ENCODE assay signal across 22 mouse cellular contexts in genomic region chr4:147875852-147876575, GRCm38 (mm10). TPM values are rescaled to one million over a fixed set of nuclear protein-coding genes. Genes with fewer than 3 reads are reported as not detected.
DNase-seq lines count a peak whose midpoint lies in the region; ATAC-seq lines count a peak whose summit lies in the region.
"Had no signal": no experiment of that assay in that cellular context is flagged by ENCODE, and none has a peak within 500 bp of the region (broad histone marks: within the 10 kb centered on the region; RNA-seq: fewer than 3 reads in every experiment).

No protein-coding gene starts in this region.

- no peak overlapping the region for H3K9ac ChIP-seq in liver, embryonic 13.5 days
- no peak overlapping the region for H3K9ac ChIP-seq in liver, embryonic 11.5 days (ENCODE audit: low read depth, low read length)
- H3K9ac ChIP-seq: hindbrain, embryonic 15.5 days; kidney, embryonic 15.5 days; limb, embryonic 12.5 days; liver, embryonic 14.5 days; lung, embryonic 15.5 days had no signal

- no peaks in the 10 kb centered on the region for H3K9me3 ChIP-seq in liver, embryonic 13.5 days (replicated peaks)
- no peaks in the 10 kb centered on the region for H3K9me3 ChIP-seq in liver, embryonic 11.5 days (ENCODE audit: control insufficient read depth, low read length)
- H3K9me3 ChIP-seq: heart, embryonic 10.5 days; hindbrain, embryonic 15.5 days; limb, embryonic 12.5 days; lung, embryonic 15.5 days had no signal

- peaks cover 88% of the 10 kb centered on the region for H3K36me3 ChIP-seq in liver, embryonic 13.5 days
- H3K36me3 ChIP-seq in liver, embryonic 11.5 days (ENCODE audit: control insufficient read depth, insufficient read depth, low read length) = peaks cover 57% of the 10 kb centered on the region

- H3K4me1 ChIP-seq in liver, embryonic 13.5 days (replicated peaks) = peaks cover 13% of the 10 kb centered on the region
- 0 out of 2 replicates have a peak, but pooled peaks cover 6% of the 10 kb centered on the region for H3K4me1 ChIP-seq in liver, embryonic 11.5 days (replicated peaks; ENCODE audit: control insufficient read depth, insufficient read depth, low read length)
- H3K4me1 ChIP-seq: hindbrain, embryonic 15.5 days; kidney, embryonic 15.5 days; limb, embryonic 12.5 days; lung, embryonic 15.5 days had no signal

- 0 out of 2 replicates have a peak, but pooled peaks have one; percentile 18 for ATAC-seq in liver, embryonic 13.5 days (ENCODE audit: low read depth)
- no peak; the same call in 1 of the 2 replicates for ATAC-seq in liver, embryonic 11.5 days (replicated peaks; ENCODE audit: low FRiP score)
- peak; percentile 52 for ATAC-seq in inflammation-experienced regulatory T-cells, adult 6 months
- ATAC-seq: intestine, postnatal 0 days had no signal

- H3K4me3 ChIP-seq in liver, embryonic 13.5 days (replicated peaks) = no peak overlapping the region
- H3K4me3 ChIP-seq in liver, embryonic 11.5 days (ENCODE audit: low read depth, low read length) = no peak overlapping the region
- H3K4me3 ChIP-seq: heart, embryonic 10.5 days; hindbrain, embryonic 15.5 days; kidney, embryonic 15.5 days; limb, embryonic 12.5 days; lung, embryonic 15.5 days had no signal

- DNase-seq in adrenal gland, postnatal 14 days = peak; percentile 4
- DNase-seq in adrenal gland, adult (ENCODE audit: inconsistent age in 2 of 2, low spot score in 1 of 2) = no peak
- no peak for DNase-seq in liver, embryonic 13.5 days
- DNase-seq in liver, embryonic 11.5 days (ENCODE audit: low spot score) = no peak
- no peak for DNase-seq in frontal cortex, postnatal 36 days (ENCODE audit: low spot score in 2 of 2)
- no peak for DNase-seq in spleen, adult 12 weeks (ENCODE audit: low spot score)
- DNase-seq: cerebellum, adult 11 months; cerebellum, postnatal 10 days; gastrocnemius, postnatal 36 days; kidney, postnatal 4 days; lung, postnatal 4 days; thymus, postnatal 14 days had no signal

- H3K4me2 ChIP-seq in liver, embryonic 13.5 days = no peak overlapping the region
- H3K4me2 ChIP-seq in liver, embryonic 11.5 days = no peak overlapping the region
- H3K4me2 ChIP-seq: hindbrain, embryonic 15.5 days; kidney, embryonic 15.5 days; limb, embryonic 12.5 days; lung, embryonic 15.5 days; midbrain, embryonic 11.5 days had no signal

- no peaks in the 10 kb centered on the region for H3K27me3 ChIP-seq in liver, embryonic 13.5 days
- no peaks in the 10 kb centered on the region for H3K27me3 ChIP-seq in liver, embryonic 11.5 days (replicated peaks; ENCODE audit: control insufficient read depth, insufficient read depth, low read length)
- H3K27me3 ChIP-seq: CH12.LX; hindbrain, embryonic 15.5 days; kidney, embryonic 15.5 days; limb, embryonic 12.5 days; lung, embryonic 15.5 days had no signal

- H3K27ac ChIP-seq in liver, embryonic 13.5 days = no peak overlapping the region
- H3K27ac ChIP-seq in liver, embryonic 11.5 days (ENCODE audit: low read depth, low read length) = no peak overlapping the region
- H3K27ac ChIP-seq: heart, embryonic 10.5 days; hindbrain, embryonic 15.5 days; kidney, embryonic 15.5 days; limb, embryonic 12.5 days; liver, embryonic 14.5 days; lung, embryonic 15.5 days had no signal

- WGBS in liver, embryonic 13.5 days (ENCODE audit: insufficient replicate concordance) = 48% methylated on average over 4 of the region's 4 CpGs
- 66% methylated on average over 4 of the region's 4 CpGs for WGBS in liver, embryonic 11.5 days

RNA-seq across cellular contexts. Expression of gene Fv1, which starts 7.2 kb away (rescaled TPM):
- total RNA-seq in adrenal gland, postnatal 14 days (2021) = 7.8 and 9.2 TPM in 2 replicates
- 2.5 and 3.5 TPM in 2 replicates for polyA plus RNA-seq in liver, embryonic 13.5 days (2015; fragmentation: Nextera tagmentation; extraction: Ambion mirVana)
- 7.0 and 7.7 TPM in 2 replicates for polyA plus RNA-seq in liver, embryonic 11.5 days (2014; fragmentation: Nextera tagmentation; extraction: Ambion mirVana)
- polyA plus RNA-seq in inflammation-experienced regulatory T-cells, adult 6 months (2017; shearing (Covaris generic)) = 1 to 10 TPM; 4.0 to 8.1 (median 4.5) TPM

RNA-seq across cellular contexts. Expression of gene Miip, which starts 7.4 kb away (rescaled TPM):
- 19.4 and 26.0 TPM in 2 replicates for total RNA-seq in adrenal gland, postnatal 14 days (2021)
- polyA plus RNA-seq in liver, embryonic 13.5 days (2015; fragmentation: Nextera tagmentation; extraction: Ambion mirVana) = 25.7 and 29.1 TPM in 2 replicates
- 40.7 and 47.4 TPM in 2 replicates for polyA plus RNA-seq in liver, embryonic 11.5 days (2014; fragmentation: Nextera tagmentation; extraction: Ambion mirVana)
- polyA plus RNA-seq in inflammation-experienced regulatory T-cells, adult 6 months (2017; shearing (Covaris generic)) = 100 to 1,000 TPM in 1 of 3 experiments, 10 to 100 TPM in 2; 59.0 to 116 (median 71.4) TPM

RNA-seq across cellular contexts. Expression of gene Zfp933, which starts 27.8 kb away (rescaled TPM):
- 21.0 and 28.2 TPM in 2 replicates for total RNA-seq in adrenal gland, postnatal 14 days (2021)
- 1.3 and 1.5 TPM in 2 replicates for polyA plus RNA-seq in liver, embryonic 13.5 days (2015; fragmentation: Nextera tagmentation; extraction: Ambion mirVana)
- 2.9 and 3.1 TPM in 2 replicates for polyA plus RNA-seq in liver, embryonic 11.5 days (2014; fragmentation: Nextera tagmentation; extraction: Ambion mirVana)
- polyA plus RNA-seq in inflammation-experienced regulatory T-cells, adult 6 months (2017; shearing (Covaris generic)) = 10 to 100 TPM in 1 of 3 experiments, 1 to 10 TPM in 2; 5.5 to 10.0 (median 7.5) TPM

RNA-seq across cellular contexts. Expression of gene Mfn2, which starts 28.5 kb away (rescaled TPM):
- total RNA-seq in adrenal gland, postnatal 14 days (2021) = 191 and 207 TPM in 2 replicates
- polyA plus RNA-seq in liver, embryonic 13.5 days (2015; fragmentation: Nextera tagmentation; extraction: Ambion mirVana) = 17.7 and 21.0 TPM in 2 replicates
- polyA plus RNA-seq in liver, embryonic 11.5 days (2014; fragmentation: Nextera tagmentation; extraction: Ambion mirVana) = 36.0 and 37.6 TPM in 2 replicates
- polyA plus RNA-seq in inflammation-experienced regulatory T-cells, adult 6 months (2017; shearing (Covaris generic)) = 10 to 100 TPM; 20.5 to 25.5 (median 21.2) TPM
